Mouse (Mus musculus) megakaryocyte, adult 5-6 weeks (primary cell): ENCODE data around the gene Myh9. TPM values are rescaled to one million over a fixed set of nuclear protein-coding genes. Genes with fewer than 3 reads are reported as not detected.

Experiments used
- ATAC-seq: 2 replicates; pipeline ENCODE4 v1.8.0; 2016; ENCODE audit warnings: mild to moderate bottlenecking, inconsistent platforms; ENCODE audit not compliant: poor library complexity, severe bottlenecking
- total RNA-seq, 2 experiments: library from RNA; stranded (forward) in 1 of 2; stranded (reverse) in 1 of 2; fragments of 153-499, 151-499 nt in 1 of 2; fragments of 221-1000, 200-1000 nt in 1 of 2; gene quantifications; 2 replicates each; pipeline versions ENCODE4 v1.2.3 to v1.2.4; 2015 to 2017

Myh9 gene
- total RNA-seq, 2 experiments from 2014 or later = 464 to 759 TPM

GRCm38 (mm10) chr15:77811099-77811760, 30.7 kb downstream of the Myh9 start:
- ATAC-seq = no peak

GRCm38 (mm10) chr15:77810416-77811098, 31.4 kb downstream of the Myh9 start:
- ATAC-seq = no peak

- no peak for ATAC-seq
Measured at GRCm38 (mm10) chr15:77809434-77809833, 32.5 kb downstream of the Myh9 start.

GRCm38 (mm10) chr15:77807264-77807585, 34.8 kb downstream of the Myh9 start:
- ATAC-seq = peak; percentile 22

GRCm38 (mm10) chr15:77806565-77807263, 35.3 kb downstream of the Myh9 start:
- no peak; the same call in 1 of the 2 replicates for ATAC-seq

- ATAC-seq = peak; percentile 70
Measured at GRCm38 (mm10) chr15:77805657-77806056, 36.3 kb downstream of the Myh9 start.

GRCm38 (mm10) chr15:77804949-77805348, 37.0 kb downstream of the Myh9 start:
- ATAC-seq = no peak

GRCm38 (mm10) chr15:77804460-77804859, 37.5 kb downstream of the Myh9 start:
- no peak for ATAC-seq

- ATAC-seq = no peak
Measured at GRCm38 (mm10) chr15:77803747-77804146, 38.2 kb downstream of the Myh9 start.

GRCm38 (mm10) chr15:77802992-77803391, 39.0 kb downstream of the Myh9 start:
- ATAC-seq = no peak

- no peak for ATAC-seq
Measured at GRCm38 (mm10) chr15:77801188-77801587, 40.8 kb downstream of the Myh9 start.

- peak; percentile 90 for ATAC-seq
Measured at GRCm38 (mm10) chr15:77800511-77800910, 41.5 kb downstream of the Myh9 start.

- no peak for ATAC-seq
Measured at GRCm38 (mm10) chr15:77799491-77800474, 42.2 kb downstream of the Myh9 start.

- peak; percentile 30 for ATAC-seq
Measured at GRCm38 (mm10) chr15:77798664-77799490, 43.1 kb downstream of the Myh9 start.

- peak; percentile 28 for ATAC-seq
Measured at GRCm38 (mm10) chr15:77797609-77798411, 44.2 kb downstream of the Myh9 start.

- no peak for ATAC-seq
Measured at GRCm38 (mm10) chr15:77796409-77797035, 45.5 kb downstream of the Myh9 start.

- no peak for ATAC-seq
Measured at GRCm38 (mm10) chr15:77794908-77795356, 47.0 kb downstream of the Myh9 start.

- no peak for ATAC-seq
Measured at GRCm38 (mm10) chr15:77794138-77794907, 47.7 kb downstream of the Myh9 start.
